Mouse (Mus musculus) gastrocnemius, adult 2 months (tissue): ENCODE measurements at regions not wholly inside any gene's neighbourhood (a gene's known extent, or its start where the extent isn't known, plus 50 kb on each side); places are given as distances from the start of the nearest gene placed in this dataset.

Source experiments
- DNase-seq: peaks from one replicate; pipeline ENCODE4 v3.0.0; 2022
- H3K27ac ChIP-seq: fragments of 200-600 bp; 2 replicates; pipeline ENCODE4 v1.8.1; 2022; ENCODE audit warnings: mild to moderate bottlenecking
- H3K4me3 ChIP-seq: fragments of 200-600 bp; 2 replicates; pipeline ENCODE4 v1.8.1; 2022; ENCODE audit warnings: mild to moderate bottlenecking, moderate library complexity
- CTCF ChIP-seq: fragments of 200-600 bp; IDR thresholded peaks from 2 replicates; pipeline ENCODE4 v1.8.1; 2022; ENCODE audit warnings: antibody characterized with exemption, mild to moderate bottlenecking, moderate library complexity
- intact Hi-C: fragments of 180-260 bp; cut with DNase I; formaldehyde crosslinking; loops from one replicate; pipeline ENCODE4 v1.15.1; 2025

DNA sequence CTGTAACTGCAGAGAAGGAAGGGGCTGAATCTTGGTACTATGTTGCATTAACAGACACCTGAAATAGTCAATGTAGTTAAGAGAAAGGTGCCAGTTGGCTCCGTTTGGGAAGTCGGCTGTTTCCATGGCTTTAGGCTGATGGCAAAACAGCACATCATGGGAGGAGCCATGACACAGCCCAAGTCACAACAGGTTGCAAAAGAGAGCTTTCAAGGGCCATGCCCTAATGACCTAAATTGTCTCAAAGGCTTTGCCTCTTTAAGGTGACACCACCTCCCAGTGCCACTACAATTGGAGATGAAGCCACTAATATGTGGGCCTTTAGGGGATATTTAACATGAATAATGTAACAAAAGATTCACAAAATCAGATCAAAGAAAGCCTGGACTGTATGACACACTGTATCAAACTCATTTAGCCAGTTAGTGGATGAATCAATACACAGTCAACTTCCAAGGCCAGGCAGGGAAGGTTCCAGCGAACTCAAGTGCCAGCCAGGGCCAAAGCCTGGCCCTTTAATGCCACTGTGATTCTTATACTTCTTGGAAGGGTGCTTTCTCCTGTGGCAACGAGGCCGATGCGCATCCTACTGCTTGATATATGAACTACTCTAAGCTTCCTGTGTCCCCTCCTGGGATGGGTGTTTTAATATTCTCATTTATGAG, 167.5 kb upstream of the Stt3b start:
- intact Hi-C loops: no loop called here
- H3K27ac ChIP-seq: no peak overlapping the region
- H3K4me3 ChIP-seq: no peak overlapping the region
- DNase-seq: no peak
- TF ChIP-seq CTCF: no peak

GRCm38 (mm10) chr9:115478946-115479345, 168.7 kb upstream of the Stt3b start:
- H3K27ac ChIP-seq: no peak overlapping the region
- no peak for TF ChIP-seq CTCF
- no peak overlapping the region for H3K4me3 ChIP-seq
- intact Hi-C loops: no loop called here
- no peak for DNase-seq

DNA sequence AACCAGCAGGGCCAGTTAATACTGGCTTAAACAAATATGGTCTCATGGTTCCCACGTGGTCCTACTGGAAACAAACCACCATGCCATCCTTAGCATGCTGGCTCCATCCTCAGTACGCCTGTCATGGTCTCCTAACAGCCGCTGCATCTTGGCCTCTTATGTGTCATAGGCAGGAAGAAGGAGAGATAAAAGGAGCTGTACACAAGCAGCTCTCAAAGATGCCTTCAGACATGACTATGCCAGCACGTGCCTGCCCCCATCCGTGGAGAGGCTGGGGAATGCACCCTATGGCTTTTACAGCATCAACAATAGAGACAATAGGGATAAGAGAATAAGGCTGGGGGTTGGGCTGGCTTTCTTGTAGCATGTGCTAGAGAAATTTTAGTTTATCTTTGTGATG, 171.0 kb upstream of the Stt3b start:
- no peak for TF ChIP-seq CTCF
- Histone ChIP-seq H3K4me3 (no peak overlapping the region), H3K27ac (no peak overlapping the region)
- intact Hi-C loops: no loop called here
- DNase-seq: no peak

- no peak for TF ChIP-seq CTCF
- no peak for DNase-seq
- no peak overlapping the region for H3K27ac ChIP-seq
- no peak overlapping the region for H3K4me3 ChIP-seq
- intact Hi-C loops: no loop called here
Observed at GRCm38 (mm10) chr9:115483024-115483423, 172.8 kb upstream of the Stt3b start.

- H3K27ac ChIP-seq: no peak overlapping the region
- intact Hi-C loops: no loop called here
- TF ChIP-seq CTCF: no peak
- H3K4me3 ChIP-seq: no peak overlapping the region
- DNase-seq: no peak
Observed at GRCm38 (mm10) chr9:115483721-115484120, 173.5 kb upstream of the Stt3b start.

GRCm38 (mm10) chr9:115484408-115484807, 174.2 kb upstream of the Stt3b start:
- DNase-seq: no peak
- intact Hi-C loops: no loop called here
- H3K4me3 ChIP-seq: no peak overlapping the region
- TF ChIP-seq CTCF: no peak
- H3K27ac ChIP-seq: no peak overlapping the region

GRCm38 (mm10) chr9:115485219-115485618, 175.0 kb upstream of the Stt3b start:
- no peak for DNase-seq
- intact Hi-C loops: no loop called here
- TF ChIP-seq CTCF: no peak
- no peak overlapping the region for H3K4me3 ChIP-seq
- H3K27ac ChIP-seq: no peak overlapping the region

DNA sequence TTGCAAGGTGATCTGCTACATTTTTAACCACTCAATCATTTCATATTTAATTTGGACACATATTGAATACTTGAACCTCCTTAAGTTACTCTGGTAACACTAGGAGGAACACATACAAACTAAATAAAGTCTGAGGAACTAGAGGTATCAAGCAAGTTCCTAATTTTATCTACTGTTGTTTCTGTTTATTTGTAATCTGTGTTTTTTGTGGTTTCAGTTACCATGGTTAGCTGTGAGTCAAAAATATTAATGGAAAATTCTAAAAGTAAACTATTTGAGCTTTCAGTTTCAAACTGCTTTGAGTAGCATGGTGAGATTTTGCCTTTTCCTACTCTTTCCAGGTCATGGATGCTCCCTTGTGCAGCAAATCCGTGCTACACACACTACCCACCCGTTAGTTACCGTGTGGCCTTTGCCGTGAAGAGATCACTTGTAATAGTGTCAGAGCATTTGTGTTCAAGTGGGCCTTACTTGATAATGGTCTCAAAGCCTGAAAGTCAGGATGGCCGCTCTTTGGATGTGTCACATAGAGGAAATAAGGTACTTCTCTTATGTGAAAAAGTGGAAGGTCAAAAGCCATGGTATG, 177.0 kb upstream of the Stt3b start:
- no peak overlapping the region for H3K4me3 ChIP-seq
- no peak for DNase-seq
- intact Hi-C loops: no loop called here
- no peak overlapping the region for H3K27ac ChIP-seq
- no peak for TF ChIP-seq CTCF

- H3K4me3 ChIP-seq: no peak overlapping the region
- no peak for DNase-seq
- H3K27ac ChIP-seq: no peak overlapping the region
- intact Hi-C loops: no loop called here
- TF ChIP-seq CTCF: no peak
Observed at GRCm38 (mm10) chr9:115488913-115489809, 178.9 kb upstream of the Stt3b start.

- DNase-seq: no peak
- Histone ChIP-seq H3K27ac (no peak overlapping the region), H3K4me3 (no peak overlapping the region)
- no peak for TF ChIP-seq CTCF
- intact Hi-C loops: no loop called here
Observed at GRCm38 (mm10) chr9:115492431-115493171, 182.4 kb upstream of the Stt3b start.

DNA sequence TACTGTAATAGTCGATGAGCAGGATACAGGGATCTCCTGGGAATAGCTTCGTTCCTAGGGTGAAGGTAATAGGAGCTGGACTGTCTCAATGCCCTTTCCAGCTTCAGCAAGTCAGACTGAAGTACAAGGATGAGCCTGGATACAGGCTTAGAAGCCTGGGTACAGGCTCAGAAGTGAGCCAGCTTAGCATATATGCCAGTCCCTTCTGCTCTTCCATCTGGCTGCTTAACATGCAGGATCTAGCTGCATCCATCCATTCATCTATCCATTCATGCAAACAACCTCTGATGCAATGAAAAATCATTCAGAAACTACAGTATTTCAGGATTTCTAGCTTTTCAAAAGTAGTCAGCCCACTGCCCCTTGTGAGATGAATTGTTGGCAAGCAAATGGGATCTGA, 183.5 kb upstream of the Stt3b start:
- H3K27ac ChIP-seq: no peak overlapping the region
- intact Hi-C loops: no loop called here
- DNase-seq: no peak

GRCm38 (mm10) chr9:115499536-115499935, 189.3 kb upstream of the Stt3b start:
- Histone ChIP-seq H3K4me3 (no peak overlapping the region), H3K27ac (no peak overlapping the region)
- TF ChIP-seq CTCF: no peak
- DNase-seq: no peak
- intact Hi-C loops: no loop called here

More for the DNA sequence above, 183.5 kb upstream of the Stt3b start:
- H3K4me3 ChIP-seq: no peak overlapping the region
- no peak for TF ChIP-seq CTCF

DNA sequence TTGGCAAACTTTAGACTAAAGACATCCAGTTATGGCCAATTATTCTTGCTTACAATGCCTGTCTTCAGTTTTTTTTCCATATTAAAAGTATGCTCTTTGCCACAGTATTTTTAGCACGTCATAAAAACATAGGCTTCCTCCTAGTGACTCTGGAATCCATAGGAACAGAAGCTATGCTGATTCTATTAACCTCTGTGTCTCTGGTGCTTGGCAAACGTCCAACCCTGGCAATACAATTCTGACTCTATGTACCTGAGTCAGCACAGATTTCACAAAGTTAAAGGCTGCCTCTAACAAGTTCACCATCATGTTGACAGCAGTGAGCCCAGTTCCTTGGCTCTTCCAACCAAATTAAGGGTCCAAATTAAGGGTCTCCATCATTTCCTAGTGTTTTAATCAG, 194.6 kb upstream of the Stt3b start:
- Histone ChIP-seq H3K4me3 (no peak overlapping the region), H3K27ac (no peak overlapping the region)
- no peak for TF ChIP-seq CTCF
- DNase-seq: no peak
- intact Hi-C loops: no loop called here
